In genomic region chr16:14403507-14403906, GRCm38 (mm10) we compare ENCODE assay signal across 33 mouse cellular contexts.
"Had no signal": no experiment of that assay in that cellular context is flagged by ENCODE, and none has a peak within 500 bp of the region (broad histone marks: within the 10 kb centered on the region; RNA-seq: fewer than 3 reads in every experiment).

No protein-coding gene starts in this region.

- H3K27ac ChIP-seq: heart, embryonic 13.5 days; heart, embryonic 15.5 days; hindbrain, embryonic 10.5 days; hindbrain, embryonic 12.5 days; hindbrain, embryonic 13.5 days; hindbrain, embryonic 14.5 days; hindbrain, embryonic 15.5 days; hindbrain, postnatal 0 days; intestine, embryonic 15.5 days; kidney, embryonic 15.5 days; kidney, postnatal 0 days; layer of hippocampus, adult 2 months; left cerebral cortex, adult 2 months had no signal

- H3K27me3 ChIP-seq: heart, embryonic 13.5 days; heart, embryonic 15.5 days; hindbrain, embryonic 12.5 days; hindbrain, embryonic 13.5 days; hindbrain, embryonic 15.5 days; intestine, embryonic 15.5 days; kidney, embryonic 15.5 days had no signal

- H3K9me3 ChIP-seq: heart, embryonic 13.5 days; heart, embryonic 15.5 days; hindbrain, embryonic 10.5 days; hindbrain, embryonic 12.5 days; hindbrain, embryonic 13.5 days; hindbrain, embryonic 15.5 days; intestine, embryonic 15.5 days; kidney, embryonic 15.5 days had no signal

- ATAC-seq: hindbrain, embryonic 16.5 days; hindbrain, postnatal 0 days; inflammation-experienced regulatory T-cells, adult 6 months; intestine, embryonic 15.5 days; intestine, embryonic 16.5 days; intestine, postnatal 0 days had no signal

- DNase-seq: heart, postnatal 10 days; heart, postnatal 14 days; heart, postnatal 36 days; heart, postnatal 4 days; kidney, adult 11 months; kidney, adult 18-20 months; kidney, adult 2 months; kidney, adult 8-10 months; kidney, adult 9 months; kidney, postnatal 10 days; kidney, postnatal 14 days; kidney, postnatal 25 days; kidney, postnatal 36 days; kidney, postnatal 4 days; layer of hippocampus, adult 9-11 months; layer of hippocampus, postnatal 36 days had no signal

- H3K4me2 ChIP-seq: heart, embryonic 13.5 days; heart, embryonic 15.5 days; hindbrain, embryonic 12.5 days; hindbrain, embryonic 13.5 days; hindbrain, embryonic 14.5 days; hindbrain, embryonic 15.5 days; intestine, embryonic 15.5 days; kidney, embryonic 15.5 days had no signal

- H3K9ac ChIP-seq: heart, embryonic 13.5 days; heart, embryonic 15.5 days; hindbrain, embryonic 12.5 days; hindbrain, embryonic 13.5 days; hindbrain, embryonic 14.5 days; hindbrain, embryonic 15.5 days; intestine, embryonic 15.5 days; kidney, embryonic 15.5 days had no signal

- H3K4me1 ChIP-seq: heart, embryonic 13.5 days; heart, embryonic 15.5 days; hindbrain, embryonic 10.5 days; hindbrain, embryonic 12.5 days; hindbrain, embryonic 13.5 days; hindbrain, embryonic 15.5 days; intestine, embryonic 15.5 days; kidney, embryonic 15.5 days had no signal

- H3K4me3 ChIP-seq: heart, embryonic 13.5 days; heart, embryonic 15.5 days; hindbrain, embryonic 10.5 days; hindbrain, embryonic 12.5 days; hindbrain, embryonic 13.5 days; hindbrain, embryonic 15.5 days; intestine, embryonic 15.5 days; kidney, embryonic 15.5 days; layer of hippocampus, adult 2 months; left cerebral cortex, adult 2 months had no signal

- H3K36me3 ChIP-seq: heart, embryonic 15.5 days had no signal
